Mouse (Mus musculus) liver, embryonic 12.5 days (tissue): ENCODE results near the gene Lrrn4cl. TPM values are rescaled to one million over a fixed set of nuclear protein-coding genes. Genes with fewer than 3 reads are reported as not detected.
A peak's percentile ranks its signal among the peaks of the same experiment; 100 is the strongest.

ENCODE experiments used
- ATAC-seq: fragments of 200-750 bp; cut with Nextera tagmentation; 2 replicates; pipeline ENCODE4 v1.8.0; 2017; ENCODE audit warnings: moderate number of reproducible peaks, mild to moderate bottlenecking, moderate library complexity
- H3K27ac ChIP-seq: fragments of 300-500 bp; sonication (generic); 2 replicates; pipeline ENCODE4 v1.5.1; 2016; ENCODE audit warnings: mild to moderate bottlenecking
- H3K27me3 ChIP-seq: fragments of 300-500 bp; sonication (generic); replicated peaks from 2 replicates; pipeline ENCODE4 v1.6.1; 2016; ENCODE audit warnings: mild to moderate bottlenecking, moderate library complexity
- H3K36me3 ChIP-seq: fragments of 300-500 bp; sonication (generic); 2 replicates; pipeline ENCODE4 v1.6.1; 2016; ENCODE audit warnings: mild to moderate bottlenecking, moderate library complexity
- H3K4me1 ChIP-seq: fragments of 300-500 bp; sonication (generic); 2 replicates; pipeline ENCODE4 v1.6.1; 2016
- H3K4me2 ChIP-seq: fragments of 300-500 bp; sonication (generic); 2 replicates; pipeline ENCODE4 v1.6.1; 2016; ENCODE audit warnings: mild to moderate bottlenecking, moderate library complexity
- H3K4me3 ChIP-seq: fragments of 300-500 bp; sonication (generic); 2 replicates; pipeline ENCODE4 v1.5.1; 2016; ENCODE audit warnings: mild to moderate bottlenecking, moderate library complexity
- H3K9ac ChIP-seq: fragments of 300-500 bp; sonication (generic); 2 replicates; pipeline ENCODE4 v1.6.1; 2016; ENCODE audit warnings: mild to moderate bottlenecking, moderate library complexity
- H3K9me3 ChIP-seq: fragments of 300-500 bp; sonication (generic); replicated peaks from 2 replicates; pipeline ENCODE4 v1.6.1; 2016; ENCODE audit warnings: mild to moderate bottlenecking, moderate library complexity
- WGBS: fragments of 180-500 bp; shearing (Covaris S2); methylation state at CpG from one replicate; pipeline ENCODE4 v1.1.7; 2016; ENCODE audit not compliant: insufficient replicate concordance; 5-methylcytosine and 5-hydroxymethylcytosine counted together
- polyA plus RNA-seq: library from polyadenylated mRNA; unstranded; fragments of >200 nt; fragmentation: Nextera tagmentation; extraction: Ambion mirVana; gene quantifications from 2 replicates; pipeline ENCODE4 v1.2.1, GENCODE M21; 2016

Gene Lrrn4cl
- 0.11 TPM in 1 of 2 replicates, not detected in the other for polyA plus RNA-seq

- peaks cover 2% of the 10 kb centered on the region; the same call in 1 of the 2 replicates for H3K4me1 ChIP-seq
- H3K27ac ChIP-seq: no peak within 1 kb of the TSS
- no peak within 1 kb of the TSS for H3K4me3 ChIP-seq
- H3K9me3 ChIP-seq: no peaks in the 10 kb centered on the region
- 42% methylated on average over 7 of the region's 7 CpGs for WGBS
- 0 out of 2 replicates have a peak, but pooled peaks have one; percentile 32 for ATAC-seq
- H3K4me2 ChIP-seq: no peak within 1 kb of the TSS
- peaks cover 33% of the 10 kb centered on the region for H3K36me3 ChIP-seq
- 0 out of 2 replicates have a peak, but pooled peaks cover 4% of the 10 kb centered on the region for H3K27me3 ChIP-seq
- no peak within 1 kb of the TSS for H3K9ac ChIP-seq
These were observed at the start of gene Lrrn4cl for GRCm38 (mm10) chr19:8850402-8850901. TSS of gene Lrrn4cl (plus strand) at chr19:8850768.

- Histone ChIP-seq H3K4me3 (peak within 1 kb of the TSS; percentile 67), H3K4me2 (peak within 1 kb of the TSS; percentile 81), H3K27ac (peak within 1 kb of the TSS; percentile 83), H3K27me3 (no peaks in the 10 kb centered on the region), H3K9me3 (no peaks in the 10 kb centered on the region), H3K4me1 (peaks cover 41% of the 10 kb centered on the region), H3K36me3 (peaks cover 24% of the 10 kb centered on the region), H3K9ac (peak within 1 kb of the TSS; percentile 68)
- ATAC-seq: peak; percentile 96
- under 1% methylated on average over 30 of the region's 30 CpGs for WGBS
These were observed 48.3 kb upstream of the Lrrn4cl start, which contains the start of gene Zbtb3 for GRCm38 (mm10) chr19:8802130-8802821. TSS of gene Zbtb3 (plus strand) at chr19:8802555.

- no peaks in the 10 kb centered on the region for H3K9me3 ChIP-seq
These were observed 47.3 kb upstream of the Lrrn4cl start for GRCm38 (mm10) chr19:8803204-8803780.

GRCm38 (mm10) chr19:8803879-8804660 is 46.5 kb upstream of the Lrrn4cl start:
- 63% methylated on average over 11 of the region's 11 CpGs for WGBS
- H3K4me3 ChIP-seq: no peak overlapping the region
- peaks cover 42% of the 10 kb centered on the region for H3K36me3 ChIP-seq
- peak overlapping the region; percentile 78 for H3K27ac ChIP-seq
- H3K9ac ChIP-seq: no peak overlapping the region
- H3K4me1 ChIP-seq: peaks cover 30% of the 10 kb centered on the region
- H3K9me3 ChIP-seq: no peaks in the 10 kb centered on the region
- H3K4me2 ChIP-seq: peak overlapping the region; percentile 81; the same call in 1 of the 2 replicates
- no peaks in the 10 kb centered on the region for H3K27me3 ChIP-seq
- no peak for ATAC-seq

More at GRCm38 (mm10) chr19:8803204-8803780, 47.3 kb upstream of the Lrrn4cl start:
- Histone ChIP-seq H3K27me3 (no peaks in the 10 kb centered on the region), H3K9ac (peak overlapping the region; percentile 34), H3K27ac (peak overlapping the region; percentile 78), H3K4me3 (peak overlapping the region; percentile 67), H3K36me3 (peaks cover 34% of the 10 kb centered on the region), H3K4me2 (peak overlapping the region; percentile 81), H3K4me1 (peaks cover 35% of the 10 kb centered on the region)
- no peak for ATAC-seq
- WGBS: 65% methylated on average over 9 of the region's 9 CpGs

- Histone ChIP-seq H3K4me1 (peaks cover 21% of the 10 kb centered on the region), H3K36me3 (peaks cover 64% of the 10 kb centered on the region), H3K9ac (no peak overlapping the region), H3K27ac (peak overlapping the region; percentile 12), H3K27me3 (no peaks in the 10 kb centered on the region), H3K9me3 (no peaks in the 10 kb centered on the region), H3K4me3 (no peak overlapping the region), H3K4me2 (no peak overlapping the region)
- 87% methylated on average over 5 of the region's 5 CpGs for WGBS
- no peak for ATAC-seq
These were observed 43.8 kb upstream of the Lrrn4cl start for GRCm38 (mm10) chr19:8806810-8807209.

GRCm38 (mm10) chr19:8815812-8816211 is 34.8 kb upstream of the Lrrn4cl start:
- no peak overlapping the region for H3K4me3 ChIP-seq
- H3K4me2 ChIP-seq: no peak overlapping the region
- 84% methylated on average over 11 of the region's 11 CpGs for WGBS
- H3K4me1 ChIP-seq: peaks cover 31% of the 10 kb centered on the region
- no peak for ATAC-seq
- H3K9ac ChIP-seq: peak overlapping the region; percentile 12; the same call in 1 of the 2 replicates
- no peak overlapping the region for H3K27ac ChIP-seq
- H3K27me3 ChIP-seq: no peaks in the 10 kb centered on the region
- no peaks in the 10 kb centered on the region for H3K9me3 ChIP-seq
- H3K36me3 ChIP-seq: peaks cover 64% of the 10 kb centered on the region

- H3K4me3 ChIP-seq: peak overlapping the region; percentile 100; the same call in 1 of the 2 replicates
- H3K9ac ChIP-seq: peak overlapping the region; percentile 14
- H3K9me3 ChIP-seq: no peaks in the 10 kb centered on the region
- H3K36me3 ChIP-seq: peaks cover 55% of the 10 kb centered on the region
- peak overlapping the region; percentile 84 for H3K4me2 ChIP-seq
- H3K27ac ChIP-seq: 0 out of 2 replicates have a peak overlapping the region, but pooled peaks have one; percentile 1
- 74% methylated on average over 3 of the region's 3 CpGs for WGBS
- no peak for ATAC-seq
- H3K4me1 ChIP-seq: peaks cover 34% of the 10 kb centered on the region
- no peaks in the 10 kb centered on the region for H3K27me3 ChIP-seq
These were observed 33.6 kb upstream of the Lrrn4cl start for GRCm38 (mm10) chr19:8817001-8817400.

- WGBS: 14% methylated on average over 14 of the region's 14 CpGs
- peaks cover 55% of the 10 kb centered on the region for H3K36me3 ChIP-seq
These were observed 32.2 kb upstream of the Lrrn4cl start for GRCm38 (mm10) chr19:8818301-8818798.

GRCm38 (mm10) chr19:8818801-8819595 is 31.6 kb upstream of the Lrrn4cl start, which contains the start of gene Ttc9c:
TSS of gene Ttc9c (minus strand) at chr19:8819333.
- H3K27ac ChIP-seq: peak within 1 kb of the TSS; percentile 100
- 1% methylated on average over 33 of the region's 33 CpGs for WGBS
- peak within 1 kb of the TSS; percentile 84 for H3K4me2 ChIP-seq
- H3K9me3 ChIP-seq: no peaks in the 10 kb centered on the region
- peak within 1 kb of the TSS; percentile 99 for H3K9ac ChIP-seq
- peaks cover 55% of the 10 kb centered on the region for H3K36me3 ChIP-seq
- peaks cover 47% of the 10 kb centered on the region for H3K4me1 ChIP-seq
- peak; percentile 81 for ATAC-seq
- H3K27me3 ChIP-seq: no peaks in the 10 kb centered on the region
- peak within 1 kb of the TSS; percentile 100 for H3K4me3 ChIP-seq

More at GRCm38 (mm10) chr19:8818301-8818798, 32.2 kb upstream of the Lrrn4cl start:
- Histone ChIP-seq H3K4me1 (peaks cover 47% of the 10 kb centered on the region), H3K27ac (peak overlapping the region; percentile 100), H3K4me2 (peak overlapping the region; percentile 84), H3K4me3 (peak overlapping the region; percentile 100), H3K9ac (peak overlapping the region; percentile 99), H3K27me3 (no peaks in the 10 kb centered on the region), H3K9me3 (no peaks in the 10 kb centered on the region)
- no peak for ATAC-seq

GRCm38 (mm10) chr19:8819596-8820423 is 30.8 kb upstream of the Lrrn4cl start, which contains the start of gene Hnrnpul2:
TSS of gene Hnrnpul2 (plus strand) at chr19:8820010.
- H3K4me3 ChIP-seq: peak within 1 kb of the TSS; percentile 100
- peak within 1 kb of the TSS; percentile 84 for H3K4me2 ChIP-seq
- ATAC-seq: peak; percentile 92
- H3K27me3 ChIP-seq: no peaks in the 10 kb centered on the region
- peaks cover 47% of the 10 kb centered on the region for H3K4me1 ChIP-seq
- peaks cover 56% of the 10 kb centered on the region for H3K36me3 ChIP-seq
- peak within 1 kb of the TSS; percentile 99 for H3K9ac ChIP-seq
- under 1% methylated on average over 83 of the region's 83 CpGs for WGBS
- peak within 1 kb of the TSS; percentile 100 for H3K27ac ChIP-seq
- H3K9me3 ChIP-seq: no peaks in the 10 kb centered on the region
